Mouse (Mus musculus): ENCODE data around the gene Zscan4-ps1. TPM values are rescaled to one million over a fixed set of nuclear protein-coding genes. Genes with fewer than 3 reads are reported as not detected.

Zscan4-ps1 gene
- total RNA-seq (2023; ENCODE audit: inconsistent age), result not detected in 4 replicates

GRCm38 (mm10) chr7:11069591-11069990, at the start of gene Zscan4-ps1:
Gene Zscan4-ps1 (minus strand): TSS chr7:11069691.

Other genes starting within 250 kb of the Zscan4-ps1 start
- gene Zscan4b, start 164.6 kb downstream of the Zscan4-ps1 start, total RNA-seq (2023; ENCODE audit: inconsistent age), result not detected in 4 replicates
- not detected in 4 replicates for gene Zscan4c, start 63.9 kb downstream of the Zscan4-ps1 start, total RNA-seq (2023; ENCODE audit: inconsistent age)
- gene Zscan4d, start 96.5 kb upstream of the Zscan4-ps1 start, total RNA-seq (2023; ENCODE audit: inconsistent age), result not detected in 4 replicates
- not detected in 4 replicates for gene Zscan4e, start 241.0 kb upstream of the Zscan4-ps1 start, total RNA-seq (2023; ENCODE audit: inconsistent age)